Mouse (Mus musculus) testis, adult 2 months (tissue): ENCODE measurements around the gene Hint3. TPM values are rescaled to one million over a fixed set of nuclear protein-coding genes. Genes with fewer than 3 reads are reported as not detected.

Experiments
- H3K27ac ChIP-seq: fragments of 200-500 bp; 2 replicates; pipeline ENCODE4 v1.5.1; 2012; ENCODE audit warnings: low read depth, low read length; ENCODE audit not compliant: control insufficient read depth, insufficient read depth
- H3K27me3 ChIP-seq: fragments of 200-500 bp; 2 replicates; pipeline ENCODE4 v1.6.1; 2012; ENCODE audit warnings: mild to moderate bottlenecking, low read length, moderate library complexity; ENCODE audit not compliant: control insufficient read depth, insufficient read depth
- H3K36me3 ChIP-seq: fragments of 200-500 bp; 2 replicates; pipeline ENCODE4 v1.6.1; 2012; ENCODE audit warnings: mild to moderate bottlenecking, low read length; ENCODE audit not compliant: control insufficient read depth, insufficient read depth
- H3K4me1 ChIP-seq: fragments of 200-500 bp; 2 replicates; pipeline ENCODE4 v1.6.1; 2012; ENCODE audit warnings: low read length; ENCODE audit not compliant: control insufficient read depth, insufficient read depth
- H3K4me3 ChIP-seq: fragments of 200-500 bp; 2 replicates; pipeline ENCODE4 v1.5.1; 2012; ENCODE audit warnings: low read depth, mild to moderate bottlenecking, low read length, moderate library complexity, mixed read lengths; ENCODE audit not compliant: control insufficient read depth
- CTCF ChIP-seq: fragments of 200-500 bp; IDR thresholded peaks from 2 replicates; pipeline ENCODE4 v1.5.1; 2012; ENCODE audit warnings: low read depth, mild to moderate bottlenecking, inconsistent platforms, low read length, moderate library complexity; ENCODE audit not compliant: control insufficient read depth, insufficient read depth, insufficient replicate concordance
- POLR2A ChIP-seq: fragments of 200-500 bp; IDR thresholded peaks from 2 replicates; pipeline ENCODE4 v1.6.1; 2012; ENCODE audit warnings: low read depth, mild to moderate bottlenecking, inconsistent platforms, low read length, moderate library complexity; ENCODE audit not compliant: control insufficient read depth
- polyA plus RNA-seq: library from polyadenylated mRNA; depleted of rRNA; stranded (reverse); fragments of >200 nt; gene quantifications from 2 replicates; pipeline ENCODE4 v1.2.3, GENCODE M21; 2012

Hint3 gene
- polyA plus RNA-seq, 1 experiment = 12.5 TPM

GRCm38 (mm10) chr10:30618091-30618917, 11.1 kb downstream of the Hint3 start:
- Histone ChIP-seq H3K4me1 (no peaks in the 10 kb centered on the region), H3K27me3 (no peaks in the 10 kb centered on the region), H3K27ac (peak overlapping the region; percentile 69), H3K4me3 (peak overlapping the region; percentile 84), H3K36me3 (no peaks in the 10 kb centered on the region)
- TF ChIP-seq CTCF (no peak), POLR2A (peak; percentile 88)

DNA sequence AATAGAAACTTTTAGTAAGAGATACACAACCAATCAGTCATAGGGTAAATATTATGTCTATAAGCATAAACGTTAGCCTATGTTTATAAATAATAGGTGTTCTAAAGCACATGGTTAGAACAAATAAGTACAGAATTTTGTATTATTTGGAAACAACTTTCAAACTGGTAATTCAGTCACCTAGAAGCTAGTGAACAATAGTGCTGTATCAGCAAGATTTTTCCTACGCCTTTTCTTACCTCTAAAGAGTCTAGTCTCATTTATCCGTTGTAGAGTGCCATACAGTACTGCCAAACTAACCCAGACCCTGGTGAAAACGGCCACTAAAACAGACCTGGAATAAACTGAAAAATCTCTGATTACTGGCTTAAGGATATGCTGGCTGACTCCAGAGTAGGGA, 16.4 kb downstream of the Hint3 start:
- Histone ChIP-seq H3K36me3 (no peaks in the 10 kb centered on the region), H3K27me3 (no peaks in the 10 kb centered on the region), H3K4me1 (no peaks in the 10 kb centered on the region), H3K27ac (no peak overlapping the region), H3K4me3 (no peak overlapping the region)
- no peak for TF ChIP-seq CTCF
- TF ChIP-seq POLR2A = no peak

DNA sequence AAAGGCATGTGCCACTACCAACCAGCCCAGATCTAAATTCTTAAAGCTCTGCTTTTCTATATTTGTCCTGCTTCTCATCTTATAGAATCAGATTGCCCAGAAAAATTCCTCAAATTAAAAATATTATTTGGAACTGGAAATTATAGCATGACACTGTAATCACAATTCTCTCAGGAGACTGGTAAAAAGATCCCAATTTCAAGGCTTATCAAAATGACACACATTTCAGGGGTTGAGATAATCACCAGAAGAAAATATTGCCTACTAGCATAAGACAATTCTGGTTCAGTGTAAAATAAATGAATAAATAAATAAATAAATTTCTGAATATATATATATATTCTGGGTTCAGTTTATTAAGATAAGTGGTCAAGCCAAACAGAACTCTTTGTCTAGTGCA, 19.8 kb downstream of the Hint3 start:
- H3K36me3 ChIP-seq = no peaks in the 10 kb centered on the region
- no peak overlapping the region for H3K4me3 ChIP-seq
- TF ChIP-seq POLR2A (no peak), CTCF (no peak)

GRCm38 (mm10) chr10:30608109-30608508, 21.3 kb downstream of the Hint3 start:
- no peaks in the 10 kb centered on the region for H3K4me1 ChIP-seq
- no peak overlapping the region for H3K27ac ChIP-seq
- H3K4me3 ChIP-seq = no peak overlapping the region
- H3K36me3 ChIP-seq = no peaks in the 10 kb centered on the region
- TF ChIP-seq POLR2A (no peak), CTCF (no peak)
- no peaks in the 10 kb centered on the region for H3K27me3 ChIP-seq

More for the DNA sequence above, 19.8 kb downstream of the Hint3 start:
- Histone ChIP-seq H3K4me1 (no peaks in the 10 kb centered on the region), H3K27ac (no peak overlapping the region), H3K27me3 (no peaks in the 10 kb centered on the region)

DNA sequence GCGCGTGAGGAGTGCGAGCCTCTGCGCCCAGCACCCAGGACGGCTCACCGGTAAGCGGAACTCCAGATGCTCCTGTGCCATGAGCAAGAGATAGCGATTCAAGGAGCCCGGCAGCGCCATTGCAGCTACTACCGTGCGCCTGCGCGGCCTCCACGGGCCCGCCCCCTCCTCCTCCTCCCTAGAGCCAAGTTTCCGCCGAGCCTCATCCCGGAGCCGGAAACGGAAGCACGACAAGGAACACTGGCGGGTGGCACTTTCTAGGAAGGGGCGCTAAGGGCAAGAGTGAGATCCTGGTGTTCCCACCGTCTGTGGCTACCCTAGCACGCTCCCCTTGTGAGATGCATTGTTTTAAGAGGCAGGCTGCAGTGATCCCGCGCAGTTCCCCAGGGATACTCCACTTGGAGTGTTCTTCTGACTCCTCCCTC, 28.9 kb downstream of the Hint3 start, which contains the start of gene Trmt11:
TSS of gene Trmt11 (minus strand) at position 208 of the 425 bp plus-strand sequence.
- Histone ChIP-seq H3K27ac (peak within 1 kb of the TSS; percentile 91), H3K27me3 (no peaks in the 10 kb centered on the region), H3K36me3 (no peaks in the 10 kb centered on the region), H3K4me1 (peaks cover 3% of the 10 kb centered on the region; the same call in 1 of the 2 replicates), H3K4me3 (peak within 1 kb of the TSS; percentile 85)
- TF ChIP-seq CTCF (no peak), POLR2A (no peak; the same call in 1 of the 2 replicates)

GRCm38 (mm10) chr10:30600094-30600534, 29.3 kb downstream of the Hint3 start:
- peaks cover 3% of the 10 kb centered on the region; the same call in 1 of the 2 replicates for H3K4me1 ChIP-seq
- peak overlapping the region; percentile 85 for H3K4me3 ChIP-seq
- TF ChIP-seq POLR2A (no peak), CTCF (no peak)
- H3K27me3 ChIP-seq = no peaks in the 10 kb centered on the region
- H3K27ac ChIP-seq = peak overlapping the region; percentile 18; the same call in 1 of the 2 replicates
- H3K36me3 ChIP-seq = no peaks in the 10 kb centered on the region

- TF ChIP-seq CTCF = no peak
- TF ChIP-seq POLR2A = no peak
- Histone ChIP-seq H3K36me3 (no peaks in the 10 kb centered on the region), H3K27ac (no peak overlapping the region), H3K27me3 (no peaks in the 10 kb centered on the region), H3K4me1 (no peaks in the 10 kb centered on the region), H3K4me3 (no peak overlapping the region)
Observed at GRCm38 (mm10) chr10:30587037-30587436, 42.4 kb downstream of the Hint3 start.
